Mouse (Mus musculus) hindbrain, embryonic 16.5 days (tissue): Measurements from ENCODE around the gene Znhit6. TPM values are rescaled to one million over a fixed set of nuclear protein-coding genes. Genes with fewer than 3 reads are reported as not detected.

Source experiments
- ATAC-seq: fragments of 200-750 bp; cut with Nextera tagmentation; 2 replicates; pipeline ENCODE4 v1.8.0; 2017; ENCODE audit warnings: moderate TSS enrichment, moderate library complexity
- H3K27ac ChIP-seq: fragments of 300-500 bp; sonication (generic); 2 replicates; pipeline ENCODE4 v1.5.1; 2014; ENCODE audit warnings: low read depth, mild to moderate bottlenecking, control low read depth, low read length, moderate library complexity
- H3K27me3 ChIP-seq: fragments of 300-500 bp; sonication (generic); replicated peaks from 2 replicates; pipeline ENCODE4 v1.6.1; 2014; ENCODE audit warnings: low read length; ENCODE audit not compliant: control insufficient read depth, insufficient read depth
- H3K36me3 ChIP-seq: fragments of 300-500 bp; sonication (generic); 2 replicates; pipeline ENCODE4 v1.6.1; 2014; ENCODE audit warnings: mild to moderate bottlenecking, low read length, moderate library complexity, mixed read lengths; ENCODE audit not compliant: control insufficient read depth, insufficient read depth
- H3K4me1 ChIP-seq: fragments of 300-500 bp; sonication (generic); 2 replicates; pipeline ENCODE4 v1.6.1; 2014; ENCODE audit warnings: low read depth, low read length; ENCODE audit not compliant: control insufficient read depth, insufficient read depth
- H3K4me2 ChIP-seq: fragments of 300-500 bp; sonication (generic); 2 replicates; pipeline ENCODE4 v1.6.1; 2014; ENCODE audit warnings: mild to moderate bottlenecking, low read length, control low read depth, moderate library complexity
- H3K4me3 ChIP-seq: fragments of 300-500 bp; sonication (generic); 2 replicates; pipeline ENCODE4 v1.5.1; 2014; ENCODE audit warnings: mild to moderate bottlenecking, low read length, control low read depth, moderate library complexity
- H3K9ac ChIP-seq: fragments of 300-500 bp; sonication (generic); 2 replicates; pipeline ENCODE4 v1.6.1; 2014; ENCODE audit warnings: low read depth, mild to moderate bottlenecking, control low read depth, low read length, moderate library complexity
- H3K9me3 ChIP-seq: fragments of 300-500 bp; sonication (generic); 2 replicates; pipeline ENCODE4 v1.6.1; 2014; ENCODE audit warnings: mild to moderate bottlenecking, low read length, moderate library complexity; ENCODE audit not compliant: control insufficient read depth
- WGBS: fragments of 180-500 bp; shearing (Covaris S2); extraction: QIAGEN DNeasy Blood & Tissue Kit; methylation state at CpG from one replicate; pipeline ENCODE4 v1.1.7; 2014; 5-methylcytosine and 5-hydroxymethylcytosine counted together
- polyA plus RNA-seq: library from polyadenylated mRNA; unstranded; fragments of >200 nt; fragmentation: Nextera tagmentation; extraction: Ambion mirVana; gene quantifications from 2 replicates; pipeline ENCODE4 v1.2.1, GENCODE M21; 2015

Znhit6 gene
- polyA plus RNA-seq, 1 experiment from 2014 or later, result 34.1 TPM

- H3K9me3 ChIP-seq, result no peaks in the 10 kb centered on the region
- peak overlapping the region; percentile 50 for H3K9ac ChIP-seq
- H3K27ac ChIP-seq, result peak overlapping the region; percentile 9; the same call in 1 of the 2 replicates
- peaks cover 29% of the 10 kb centered on the region for H3K4me1 ChIP-seq
- 13% methylated on average over 20 of the region's 20 CpGs for WGBS
- ATAC-seq, result no peak
- no peaks in the 10 kb centered on the region for H3K36me3 ChIP-seq
- peaks cover 18% of the 10 kb centered on the region for H3K27me3 ChIP-seq
- H3K4me2 ChIP-seq, result peak overlapping the region; percentile 67
- peak overlapping the region; percentile 43 for H3K4me3 ChIP-seq
Observed at GRCm38 (mm10) chr3:145652322-145653131, 76.5 kb downstream of the Znhit6 start.

- peak overlapping the region; percentile 43 for H3K4me3 ChIP-seq
- H3K9ac ChIP-seq, result peak overlapping the region; percentile 50
- no peaks in the 10 kb centered on the region for H3K36me3 ChIP-seq
- H3K27me3 ChIP-seq, result peaks cover 15% of the 10 kb centered on the region; the same call in 1 of the 2 replicates
- peak; percentile 29; the same call in 1 of the 2 replicates for ATAC-seq
- H3K9me3 ChIP-seq, result no peaks in the 10 kb centered on the region
- WGBS, result 1% methylated on average over 50 of the region's 53 CpGs
- peak overlapping the region; percentile 9; the same call in 1 of the 2 replicates for H3K27ac ChIP-seq
- peaks cover 27% of the 10 kb centered on the region for H3K4me1 ChIP-seq
- peak overlapping the region; percentile 67 for H3K4me2 ChIP-seq
Observed at GRCm38 (mm10) chr3:145653191-145653940, 77.4 kb downstream of the Znhit6 start.

- H3K36me3 ChIP-seq, result no peaks in the 10 kb centered on the region
- WGBS, result 78% methylated on average over 9 of the region's 9 CpGs
- no peaks in the 10 kb centered on the region for H3K9me3 ChIP-seq
- H3K27me3 ChIP-seq, result peaks cover 15% of the 10 kb centered on the region; the same call in 1 of the 2 replicates
- no peak overlapping the region for H3K4me2 ChIP-seq
- no peak for ATAC-seq
- no peak overlapping the region for H3K27ac ChIP-seq
- peaks cover 27% of the 10 kb centered on the region for H3K4me1 ChIP-seq
- H3K4me3 ChIP-seq, result no peak overlapping the region
- H3K9ac ChIP-seq, result no peak overlapping the region
Observed at GRCm38 (mm10) chr3:145654028-145654427, 78.0 kb downstream of the Znhit6 start.

Other genes starting within 250 kb of the Znhit6 start
- 7.5 and 8.5 TPM in 2 replicates for gene Ccn1, start 73.8 kb downstream of the Znhit6 start, polyA plus RNA-seq
- gene Ddah1, start 182.5 kb downstream of the Znhit6 start, polyA plus RNA-seq, result 119 and 132 TPM in 2 replicates